ENCODE assay signal across 20 mouse cellular contexts in genomic region chr2:74596094-74596493, GRCm38 (mm10). TPM values are rescaled to one million over a fixed set of nuclear protein-coding genes. Genes with fewer than 3 reads are reported as not detected.
DNase-seq lines count a peak whose midpoint lies in the region; ATAC-seq and TF ChIP-seq lines count a peak whose summit lies in the region.
"Had no signal": no experiment of that assay in that cellular context is flagged by ENCODE, and none has a peak within 500 bp of the region (broad histone marks: within the 10 kb centered on the region; RNA-seq: fewer than 3 reads in every experiment).

No protein-coding gene starts in this region.

- H3K4me2 ChIP-seq in intestine, embryonic 16.5 days (ENCODE audit: low read depth, low read length): no peak overlapping the region
- no peak overlapping the region for H3K4me2 ChIP-seq in liver, postnatal 0 days (ENCODE audit: low read depth, low read length)
- H3K4me2 ChIP-seq: heart, embryonic 13.5 days; hindbrain, embryonic 13.5 days had no signal

- no peaks in the 10 kb centered on the region for H3K27me3 ChIP-seq in liver, adult 2 months (ENCODE audit: control insufficient read depth, insufficient read depth, low read length)
- no peaks in the 10 kb centered on the region for H3K27me3 ChIP-seq in intestine, embryonic 16.5 days (replicated peaks; ENCODE audit: control insufficient read depth, insufficient read depth, low read length)
- no peaks in the 10 kb centered on the region for H3K27me3 ChIP-seq in liver, postnatal 0 days (ENCODE audit: insufficient read depth, low read length)
- H3K27me3 ChIP-seq: hindbrain, embryonic 13.5 days had no signal

- DNase-seq in liver, adult 2 months (ENCODE audit: extremely low read depth, low read depth, low spot score): peak; percentile 6
- no peak for DNase-seq in liver
- DNase-seq in liver, postnatal 0 days: no peak
- no peak for DNase-seq in kidney, adult 18-20 months
- DNase-seq in lung, postnatal 4 days: no peak
- DNase-seq in heart, postnatal 36 days: no peak
- DNase-seq: adrenal gland, adult 8-10 months; adrenal gland, postnatal 36 days; B cell, adult 2 months; cerebellum, adult 2 months; cerebellum, postnatal 10 days; gastrocnemius, postnatal 36 days; heart, adult 11 months had no signal

- H3K9ac ChIP-seq in liver, adult 2 months (ENCODE audit: low read depth, low read length): no peak overlapping the region
- H3K9ac ChIP-seq in intestine, embryonic 16.5 days (ENCODE audit: low read depth, low read length): no peak overlapping the region
- no peak overlapping the region for H3K9ac ChIP-seq in liver, postnatal 0 days (replicated peaks)
- H3K9ac ChIP-seq: heart, embryonic 13.5 days; hindbrain, embryonic 13.5 days had no signal

- no peaks in the 10 kb centered on the region for H3K79me2 ChIP-seq in liver, adult 2 months (ENCODE audit: control insufficient read depth, insufficient read depth, low read length)

- TF ChIP-seq POLR2A in liver, adult 2 months (IDR thresholded peaks at IDR 0.05; ENCODE audit: extremely low read depth, insufficient read depth, low read length): no peak

- H3K4me1 ChIP-seq in liver, adult 2 months (ENCODE audit: control insufficient read depth, insufficient read depth, low read length): no peaks in the 10 kb centered on the region
- no peaks in the 10 kb centered on the region for H3K4me1 ChIP-seq in intestine, embryonic 16.5 days (ENCODE audit: control insufficient read depth, insufficient read depth, low read length)
- no peaks in the 10 kb centered on the region for H3K4me1 ChIP-seq in liver, postnatal 0 days (ENCODE audit: insufficient read depth)
- H3K4me1 ChIP-seq: embryonic facial prominence, embryonic 10.5 days; heart, embryonic 13.5 days; hindbrain, embryonic 13.5 days had no signal

- TF ChIP-seq CTCF in liver, adult 2 months (IDR thresholded peaks at IDR 0.05; ENCODE audit: low read depth, low read length): no peak
- no peak for TF ChIP-seq CTCF in liver, postnatal 0 days (IDR thresholded peaks at IDR 0.05; ENCODE audit: low read depth)

- H3K27ac ChIP-seq in liver, adult 2 months (replicated peaks; ENCODE audit: insufficient read depth, low read depth, low read length): no peak overlapping the region
- H3K27ac ChIP-seq in intestine, embryonic 16.5 days (ENCODE audit: low read length): no peak overlapping the region
- H3K27ac ChIP-seq in liver, postnatal 0 days (ENCODE audit: low read depth): no peak overlapping the region
- H3K27ac ChIP-seq: embryonic facial prominence, embryonic 10.5 days; heart, embryonic 13.5 days; hindbrain, embryonic 13.5 days had no signal

- no peaks in the 10 kb centered on the region for H3K36me3 ChIP-seq in liver, adult 2 months (ENCODE audit: control insufficient read depth, insufficient read depth, low read length)
- no peaks in the 10 kb centered on the region for H3K36me3 ChIP-seq in intestine, embryonic 16.5 days (ENCODE audit: control insufficient read depth, insufficient read depth, low read length)
- no peaks in the 10 kb centered on the region for H3K36me3 ChIP-seq in liver, postnatal 0 days (replicated peaks; ENCODE audit: insufficient read depth, low read length)
- H3K36me3 ChIP-seq: embryonic facial prominence, embryonic 10.5 days; G1E; heart, embryonic 13.5 days; hindbrain, embryonic 13.5 days had no signal

- peaks cover 3% of the 10 kb centered on the region; the same call in 1 of the 2 replicates for H3K9me3 ChIP-seq in intestine, embryonic 16.5 days (ENCODE audit: control insufficient read depth, low read length)
- H3K9me3 ChIP-seq in liver, postnatal 0 days (ENCODE audit: low read length): no peaks in the 10 kb centered on the region
- H3K9me3 ChIP-seq: embryonic facial prominence, embryonic 10.5 days; hindbrain, embryonic 13.5 days had no signal

- intact Hi-C loops in heart, postnatal 36 days (cut with DNase I): no loop called here

- H3K4me3 ChIP-seq in liver, adult 2 months (ENCODE audit: insufficient read depth, low read depth, low read length): no peak overlapping the region
- H3K4me3 ChIP-seq in intestine, embryonic 16.5 days (ENCODE audit: low read length): no peak overlapping the region
- no peak overlapping the region for H3K4me3 ChIP-seq in liver, postnatal 0 days (ENCODE audit: low read depth, low read length)
- H3K4me3 ChIP-seq: embryonic facial prominence, embryonic 10.5 days; heart, embryonic 13.5 days; hindbrain, embryonic 13.5 days had no signal

- no peak for TF ChIP-seq EP300 in liver, postnatal 0 days (IDR thresholded peaks at IDR 0.05; ENCODE audit: low read depth)

- peak; percentile 99 for ATAC-seq in intestine, embryonic 16.5 days
- peak; percentile 90 for ATAC-seq in liver, postnatal 0 days
- ATAC-seq: CD4-positive, CD25-positive, alpha-beta regulatory T cell, adult 4 months; forebrain, embryonic 14.5 days had no signal

RNA-seq across cellular contexts. Expression of gene Lnpk, which starts 16.9 kb away (rescaled TPM):
- total RNA-seq in liver, adult 2 months (2014; rRNA removed): 6.4 and 8.3 TPM in 2 replicates
- polyA plus RNA-seq in liver, adult 2 months (2012; rRNA removed): 1.8 and 1.9 TPM in 2 replicates
- 17.9 and 18.4 TPM in 2 replicates for polyA plus RNA-seq in intestine, embryonic 16.5 days (2015; fragmentation: Nextera tagmentation; extraction: Ambion mirVana)
- polyA plus RNA-seq in liver, postnatal 0 days (2015; fragmentation: Nextera tagmentation; extraction: Ambion mirVana): 9.6 and 11.1 TPM in 2 replicates
- total RNA-seq in heart, postnatal 36 days (2021): 10 to 100 TPM; 19.4 to 19.9 TPM
